Mouse (Mus musculus): ENCODE measurements around the gene Gipc3. TPM values are rescaled to one million over a fixed set of nuclear protein-coding genes. Genes with fewer than 3 reads are reported as not detected.

Gipc3 gene
- total and polyA plus RNA-seq, 2 experiments from 2014 or later, result 0.16 TPM; not detected in 1

DNA sequence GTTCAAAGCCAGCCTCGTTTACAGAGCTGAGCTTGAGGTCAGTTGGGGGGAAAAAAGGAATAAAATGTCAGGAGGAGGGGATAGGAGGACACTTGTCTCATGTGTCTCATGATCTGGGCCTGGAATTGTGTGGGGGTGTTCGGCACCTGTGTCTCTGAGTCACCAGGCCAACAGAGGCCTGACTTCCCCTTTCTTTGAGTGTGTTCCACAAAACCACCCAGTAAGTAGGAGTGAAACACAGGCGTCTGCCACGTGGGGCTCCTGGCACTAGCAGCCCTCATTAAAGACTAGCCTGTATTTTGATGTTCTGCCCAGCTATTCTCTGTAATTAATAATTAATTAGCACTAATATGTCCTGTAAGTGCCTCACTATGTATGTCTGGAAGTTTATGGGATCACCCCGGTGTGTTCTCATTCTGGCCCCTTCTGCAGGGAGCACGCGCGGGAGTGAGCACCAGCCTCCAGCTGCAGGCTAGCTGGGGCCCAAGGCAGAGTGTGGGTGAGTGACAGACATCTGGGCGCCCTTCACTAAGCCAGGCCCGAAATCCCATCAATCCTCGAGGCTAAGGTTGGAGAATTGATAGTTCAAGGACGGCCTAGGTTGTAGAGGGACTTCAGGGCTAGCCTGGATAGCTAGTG lies 13.4 kb upstream of the Gipc3 start:
- no peak overlapping the region for H3K4me3 ChIP-seq (ENCODE audit: low read length)
- ATAC-seq, result no peak
- no peaks in the 10 kb centered on the region for H3K27me3 ChIP-seq (ENCODE audit: insufficient read depth, low read length)
- H3K27ac ChIP-seq, result no peak overlapping the region
- H3K9me3 ChIP-seq (ENCODE audit: low read length), result no peaks in the 10 kb centered on the region
- peaks cover 10% of the 10 kb centered on the region; the same call in 1 of the 2 replicates for H3K4me1 ChIP-seq (ENCODE audit: insufficient read depth, low read length)
- WGBS, result 61% methylated on average over 12 of the region's 12 CpGs
- TF ChIP-seq CTCF (IDR thresholded peaks at IDR 0.05; ENCODE audit: low read depth), result no peak
- no peaks in the 10 kb centered on the region for H3K36me3 ChIP-seq (ENCODE audit: insufficient read depth, low read length)
- peak overlapping the region; percentile 91 for H3K4me2 ChIP-seq (ENCODE audit: low read depth, low read length)
- DNase-seq (ENCODE audit: low spot score), result no peak
- H3K9ac ChIP-seq (replicated peaks; ENCODE audit: low read length), result 0 out of 2 replicates have a peak overlapping the region, but pooled peaks have one; percentile 21

GRCm38 (mm10) chr10:81355533-81355932 lies 12.5 kb upstream of the Gipc3 start:
- no peak overlapping the region for H3K9ac ChIP-seq (replicated peaks; ENCODE audit: low read length)
- no peak for ATAC-seq
- WGBS, result 83% methylated on average over 4 of the region's 4 CpGs

DNA sequence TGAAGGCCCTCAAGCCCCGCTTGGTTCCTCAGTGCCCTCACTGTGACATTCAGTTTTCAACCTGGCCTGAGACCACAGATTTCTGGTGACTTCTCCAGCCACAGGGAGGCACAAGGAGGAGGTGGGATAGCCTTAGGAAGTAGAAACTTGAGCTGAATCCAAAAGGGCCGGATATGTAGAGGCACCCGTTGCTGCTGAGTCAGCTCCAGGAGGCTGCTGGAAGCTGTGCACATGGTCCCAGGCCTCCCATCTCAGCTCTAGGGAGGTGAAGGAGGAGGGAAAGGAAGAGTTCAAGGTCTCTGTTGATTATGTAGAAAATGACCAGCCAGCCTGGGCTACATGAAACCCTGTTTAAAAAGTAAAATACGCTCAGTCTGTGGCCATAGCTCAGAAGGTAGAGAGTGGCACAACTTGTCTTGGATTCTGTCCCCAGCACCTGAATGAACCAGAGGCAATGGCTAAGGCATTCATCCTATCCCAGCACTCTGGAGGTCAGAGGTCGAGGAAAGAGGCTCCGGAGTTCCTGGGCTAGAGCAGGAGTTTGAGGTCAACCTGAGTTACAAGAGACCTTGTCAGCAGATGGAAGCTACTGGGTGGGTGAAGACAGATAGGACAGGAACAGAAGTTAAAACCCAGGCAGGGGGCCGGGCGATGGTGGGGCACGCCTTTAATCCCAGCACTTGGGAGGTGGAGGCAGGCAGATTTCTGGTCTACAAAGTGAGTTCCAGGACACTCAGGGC lies 11.8 kb upstream of the Gipc3 start:
- Histone ChIP-seq H3K9ac (replicated peaks; ENCODE audit: low read length) (no peak overlapping the region), H3K4me2 (ENCODE audit: low read depth, low read length) (no peak overlapping the region), H3K4me3 (ENCODE audit: low read length) (no peak overlapping the region), H3K27ac (no peak overlapping the region), H3K27me3 (ENCODE audit: insufficient read depth, low read length) (no peaks in the 10 kb centered on the region), H3K36me3 (ENCODE audit: insufficient read depth, low read length) (no peaks in the 10 kb centered on the region), H3K4me1 (ENCODE audit: insufficient read depth, low read length) (peaks cover 12% of the 10 kb centered on the region; the same call in 1 of the 2 replicates), H3K9me3 (ENCODE audit: low read length) (no peaks in the 10 kb centered on the region)
- ATAC-seq, result no peak
- no peak for DNase-seq (ENCODE audit: low spot score)
- no peak for TF ChIP-seq CTCF (IDR thresholded peaks at IDR 0.05; ENCODE audit: low read depth)
- WGBS, result 76% methylated on average over 9 of the region's 9 CpGs

More at GRCm38 (mm10) chr10:81355533-81355932, 12.5 kb upstream of the Gipc3 start:
- Histone ChIP-seq H3K4me1 (ENCODE audit: insufficient read depth, low read length) (peaks cover 10% of the 10 kb centered on the region; the same call in 1 of the 2 replicates), H3K4me3 (ENCODE audit: low read length) (no peak overlapping the region), H3K9me3 (ENCODE audit: low read length) (no peaks in the 10 kb centered on the region), H3K4me2 (ENCODE audit: low read depth, low read length) (no peak overlapping the region), H3K36me3 (ENCODE audit: insufficient read depth, low read length) (no peaks in the 10 kb centered on the region), H3K27ac (no peak overlapping the region), H3K27me3 (ENCODE audit: insufficient read depth, low read length) (no peaks in the 10 kb centered on the region)
- no peak for TF ChIP-seq CTCF (IDR thresholded peaks at IDR 0.05; ENCODE audit: low read depth)
- DNase-seq (ENCODE audit: low spot score), result no peak

DNA sequence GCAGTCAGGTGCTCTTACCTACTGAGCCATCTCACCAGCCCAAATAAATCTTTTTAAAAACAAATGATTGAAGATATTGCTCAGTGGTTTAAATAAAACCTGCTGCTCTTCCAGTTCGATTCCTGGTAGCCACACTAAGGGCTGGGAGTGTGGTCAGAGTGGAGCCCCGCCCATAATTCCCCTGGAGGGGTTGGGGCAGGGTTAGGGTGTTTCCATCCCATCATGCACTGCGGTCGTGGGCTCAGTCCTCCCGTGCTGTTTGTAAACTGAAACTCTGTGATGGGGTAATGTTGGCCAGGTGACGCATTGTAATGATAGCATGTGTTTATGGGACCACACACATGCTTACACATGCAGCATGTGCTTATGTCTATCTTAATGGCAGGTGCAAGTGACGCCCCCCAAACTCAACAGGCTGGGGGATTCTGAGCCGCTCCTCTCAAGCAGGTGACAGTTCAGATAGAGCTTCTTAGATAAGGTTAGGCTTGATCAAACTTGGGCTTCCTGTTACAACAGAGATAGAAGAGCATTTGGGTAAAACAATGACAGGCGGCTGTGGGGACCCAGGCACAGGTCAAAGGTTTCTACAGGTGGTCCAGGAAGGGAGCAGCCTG lies 8.7 kb upstream of the Gipc3 start:
- ATAC-seq, result no peak
- 34% methylated on average over 9 of the region's 9 CpGs for WGBS
- no peak overlapping the region for H3K4me3 ChIP-seq (ENCODE audit: low read length)

DNA sequence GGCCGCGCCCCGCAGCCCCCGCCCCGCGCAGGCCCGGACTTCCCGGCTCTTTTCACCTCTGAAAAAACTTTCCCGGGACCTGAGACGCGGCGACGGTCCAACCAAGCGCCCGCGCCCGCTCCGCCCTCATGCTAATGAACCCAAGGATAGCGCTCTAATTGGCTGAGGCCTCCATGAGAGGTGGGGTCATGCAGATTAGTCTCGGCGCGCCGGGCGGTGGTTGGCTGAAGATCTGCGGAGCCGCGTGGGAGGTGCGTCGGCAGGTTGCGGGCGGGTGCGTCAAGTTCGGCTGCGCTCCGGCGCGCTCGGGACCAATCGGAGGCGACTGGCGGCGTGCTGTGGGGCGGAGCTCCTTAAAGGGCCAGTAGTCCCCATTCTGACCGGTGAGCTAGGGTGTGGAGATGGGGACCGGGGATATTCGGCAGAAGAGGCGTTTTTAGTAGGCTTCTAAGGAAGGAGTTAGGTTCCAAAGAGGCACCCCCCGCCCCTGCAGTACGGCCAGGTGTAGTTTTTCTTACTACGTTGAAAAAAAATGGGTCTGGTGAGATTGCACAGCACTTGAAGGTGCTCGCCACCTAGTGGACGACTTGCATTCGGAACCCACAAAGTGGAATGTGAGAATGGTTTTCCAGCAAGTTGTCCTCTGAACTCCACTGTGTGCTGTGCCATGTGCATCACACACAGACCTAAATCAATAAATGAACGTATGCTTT lies 7.4 kb upstream of the Gipc3 start, which contains the start of gene Hmg20b:
Hmg20b (minus strand) TSS at position 130 of the 713 bp plus-strand sequence.
- Histone ChIP-seq H3K4me2 (ENCODE audit: low read depth, low read length) (peak within 1 kb of the TSS; percentile 87), H3K9ac (replicated peaks; ENCODE audit: low read length) (peak within 1 kb of the TSS; percentile 56), H3K4me1 (ENCODE audit: insufficient read depth, low read length) (peaks cover 9% of the 10 kb centered on the region), H3K27me3 (ENCODE audit: insufficient read depth, low read length) (0 out of 2 replicates have a peak, but pooled peaks cover 4% of the 10 kb centered on the region), H3K4me3 (ENCODE audit: low read length) (peak within 1 kb of the TSS; percentile 58), H3K27ac (no peak within 1 kb of the TSS; the same call in 1 of the 2 replicates), H3K9me3 (ENCODE audit: low read length) (no peaks in the 10 kb centered on the region), H3K36me3 (ENCODE audit: insufficient read depth, low read length) (no peaks in the 10 kb centered on the region)
- ATAC-seq (peak; percentile 96), DNase-seq (ENCODE audit: low spot score) (peak; percentile 99)
- peak; percentile 90 for TF ChIP-seq CTCF (IDR thresholded peaks at IDR 0.05; ENCODE audit: low read depth)
- under 1% methylated on average over 54 of the region's 54 CpGs for WGBS

More for the DNA sequence above, 8.7 kb upstream of the Gipc3 start:
- H3K27ac ChIP-seq, result no peak overlapping the region
- peaks cover 11% of the 10 kb centered on the region for H3K4me1 ChIP-seq (ENCODE audit: insufficient read depth, low read length)
- no peak overlapping the region for H3K4me2 ChIP-seq (ENCODE audit: low read depth, low read length)
- no peak overlapping the region for H3K9ac ChIP-seq (replicated peaks; ENCODE audit: low read length)
- no peaks in the 10 kb centered on the region for H3K36me3 ChIP-seq (ENCODE audit: insufficient read depth, low read length)
- no peak for TF ChIP-seq CTCF (IDR thresholded peaks at IDR 0.05; ENCODE audit: low read depth)
- H3K9me3 ChIP-seq (ENCODE audit: low read length), result no peaks in the 10 kb centered on the region
- H3K27me3 ChIP-seq (ENCODE audit: insufficient read depth, low read length), result 0 out of 2 replicates have a peak, but pooled peaks cover 3% of the 10 kb centered on the region
- no peak for DNase-seq (ENCODE audit: low spot score)

GRCm38 (mm10) chr10:81349961-81350350 lies 6.9 kb upstream of the Gipc3 start:
- 0% methylated on average over 25 of the region's 29 CpGs for WGBS
- TF ChIP-seq CTCF (IDR thresholded peaks at IDR 0.05; ENCODE audit: low read depth), result no peak
- Histone ChIP-seq H3K27me3 (ENCODE audit: insufficient read depth, low read length) (0 out of 2 replicates have a peak, but pooled peaks cover 9% of the 10 kb centered on the region), H3K27ac (no peak overlapping the region; the same call in 1 of the 2 replicates), H3K4me3 (ENCODE audit: low read length) (peak overlapping the region; percentile 58), H3K4me2 (ENCODE audit: low read depth, low read length) (peak overlapping the region; percentile 87), H3K9ac (replicated peaks; ENCODE audit: low read length) (peak overlapping the region; percentile 56), H3K36me3 (ENCODE audit: insufficient read depth, low read length) (no peaks in the 10 kb centered on the region), H3K9me3 (ENCODE audit: low read length) (no peaks in the 10 kb centered on the region), H3K4me1 (ENCODE audit: insufficient read depth, low read length) (peaks cover 9% of the 10 kb centered on the region)
- ATAC-seq (peak; percentile 6; the same call in 1 of the 2 replicates), DNase-seq (ENCODE audit: low spot score) (no peak)

Measured in hindbrain, postnatal 0 days (tissue).